Mouse (Mus musculus) heart, adult 8-10 months (tissue): ENCODE data around the gene Kiss1r. TPM values are rescaled to one million over a fixed set of nuclear protein-coding genes. Genes with fewer than 3 reads are reported as not detected.

ENCODE experiments used
- DNase-seq: peaks from one replicate; pipeline ENCODE4 v3.0.0; 2022; ENCODE audit warnings: low spot score
- total RNA-seq, 4 experiments: library from RNA; stranded (reverse); gene quantifications; 2 replicates each; pipeline ENCODE4 v1.2.4; 2022

The Kiss1r gene
- total RNA-seq, 4 experiments from 2014 or later = 0.28 to 0.62 (median 0.32) TPM

DNA sequence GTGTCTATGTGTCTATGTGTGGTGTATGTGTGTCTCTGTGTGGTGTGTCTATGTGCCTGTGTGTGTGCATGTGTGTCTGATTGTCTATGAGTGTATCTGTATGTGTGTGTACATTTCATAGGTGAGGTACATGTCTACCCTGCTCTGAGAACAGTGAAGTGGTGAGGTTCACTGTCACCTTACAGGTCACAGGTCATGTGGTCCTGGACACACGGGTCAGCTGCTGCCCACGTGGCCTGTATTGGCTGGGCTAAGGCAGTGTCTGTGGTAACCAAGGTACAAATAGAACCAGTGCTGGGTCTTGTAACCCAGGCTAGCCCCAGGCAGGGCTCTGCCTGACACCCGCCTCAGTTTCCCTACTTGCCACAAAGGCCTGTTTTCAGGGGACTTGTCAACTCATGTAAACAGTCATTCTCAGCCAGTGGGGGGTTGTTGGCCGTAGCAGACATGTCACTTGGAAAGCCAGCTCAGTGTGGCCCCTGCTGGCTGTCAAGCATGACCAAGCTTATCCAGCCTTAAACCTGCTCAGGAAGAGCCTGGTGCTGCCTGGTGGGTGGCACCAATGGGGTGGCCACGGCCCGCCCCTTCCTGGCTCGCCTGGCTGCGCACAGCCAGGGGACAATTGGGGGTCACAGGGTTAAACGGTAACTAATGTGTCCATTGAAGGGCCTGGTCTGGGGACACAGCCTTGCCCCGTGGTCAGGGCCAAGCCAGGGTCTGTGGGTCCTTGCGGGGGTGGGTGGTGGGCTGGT lies 21.2 kb downstream of the Kiss1r start:
- no peak for DNase-seq

GRCm38 (mm10) chr10:79940749-79941148 lies 24.0 kb downstream of the Kiss1r start:
- DNase-seq = no peak

- DNase-seq = no peak
Observed at GRCm38 (mm10) chr10:79942988-79943387, 26.2 kb downstream of the Kiss1r start.

DNA sequence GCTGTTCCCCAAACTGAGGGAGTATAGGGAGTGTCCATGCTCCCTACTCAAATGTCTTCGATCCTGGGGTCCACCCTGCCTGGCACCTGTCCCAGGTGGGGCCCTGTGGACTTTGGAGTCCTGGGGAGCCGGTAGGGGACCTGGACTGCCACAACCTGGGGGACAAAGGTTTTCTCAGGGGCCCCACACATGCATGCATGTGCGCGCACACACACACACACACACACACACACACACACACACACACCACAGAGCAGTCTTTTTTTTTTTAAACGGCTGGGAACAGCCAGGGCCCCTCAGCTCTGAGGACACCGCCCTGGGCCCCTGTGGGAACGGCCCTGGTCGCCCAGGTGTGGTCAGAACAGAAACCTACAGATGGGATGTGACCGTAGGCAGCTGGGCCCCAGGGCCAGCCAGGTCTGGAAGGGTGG lies 26.7 kb downstream of the Kiss1r start:
- no peak for DNase-seq

GRCm38 (mm10) chr10:79945507-79946234 lies 28.9 kb downstream of the Kiss1r start:
- no peak for DNase-seq

GRCm38 (mm10) chr10:79946752-79947322 lies 30.1 kb downstream of the Kiss1r start:
- no peak for DNase-seq

GRCm38 (mm10) chr10:79947502-79947901 lies 30.7 kb downstream of the Kiss1r start:
- no peak for DNase-seq

GRCm38 (mm10) chr10:79949873-79950272 lies 33.1 kb downstream of the Kiss1r start:
- DNase-seq = no peak

GRCm38 (mm10) chr10:79950661-79951060 lies 33.9 kb downstream of the Kiss1r start:
- DNase-seq = no peak

DNA sequence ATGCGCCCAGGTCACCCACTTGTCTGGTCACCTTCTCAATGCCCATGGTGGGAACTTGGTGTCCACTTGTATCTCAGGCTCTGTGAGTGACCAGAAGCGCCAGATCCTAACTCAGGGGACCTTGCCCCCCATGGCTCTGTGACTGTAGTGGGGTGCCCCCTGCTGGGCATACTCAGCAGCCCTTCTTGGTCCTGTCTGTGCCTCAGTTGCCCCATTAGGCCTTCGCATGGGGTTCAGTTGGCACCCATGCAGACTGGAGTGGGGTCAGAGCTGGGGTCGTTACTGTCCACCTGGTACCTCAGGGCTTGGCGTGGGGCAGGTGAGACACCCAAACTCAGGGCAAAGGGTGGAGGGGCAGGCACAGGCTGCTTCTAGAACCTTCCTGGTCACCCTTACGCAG lies 37.2 kb downstream of the Kiss1r start:
- DNase-seq = no peak

- DNase-seq = no peak
Observed at GRCm38 (mm10) chr10:79955691-79956090, 38.9 kb downstream of the Kiss1r start.

- DNase-seq = no peak
Observed at GRCm38 (mm10) chr10:79956643-79957154, 39.9 kb downstream of the Kiss1r start.

DNA sequence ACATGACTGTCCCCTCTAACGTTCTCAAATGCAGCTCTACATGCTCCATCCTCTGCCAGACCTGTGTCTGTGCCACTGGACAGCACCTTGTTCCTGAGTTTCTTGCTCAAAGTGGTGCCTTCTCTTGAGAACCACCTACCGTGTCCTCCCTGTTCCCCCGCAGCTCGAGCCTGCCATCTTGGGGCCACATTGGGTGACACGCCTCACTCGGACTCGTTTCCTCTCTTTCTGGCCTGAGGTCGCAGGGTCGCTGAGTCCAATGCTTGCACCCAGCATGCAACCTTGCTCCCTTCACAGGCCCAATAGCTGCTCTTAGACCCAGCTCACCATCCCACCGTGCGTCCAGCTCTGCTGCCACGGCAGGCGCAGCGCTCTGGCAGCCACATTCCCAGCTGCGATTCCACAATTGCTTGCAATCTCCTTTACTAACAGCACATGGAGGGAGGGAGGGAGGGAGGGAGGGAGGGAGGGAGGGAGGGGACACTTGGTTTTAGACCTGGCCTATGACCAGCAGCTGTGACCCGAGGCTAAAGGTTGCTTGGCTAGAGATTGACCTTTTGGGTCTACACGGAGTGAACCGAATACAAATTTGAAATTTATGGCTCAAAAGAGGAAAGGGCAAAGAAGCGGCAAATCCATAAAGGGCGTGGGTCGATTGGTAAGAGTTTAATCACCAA lies 41.5 kb downstream of the Kiss1r start:
- peak; percentile 75 for DNase-seq

GRCm38 (mm10) chr10:79959412-79959811 lies 42.6 kb downstream of the Kiss1r start:
- DNase-seq = peak; percentile 62

DNA sequence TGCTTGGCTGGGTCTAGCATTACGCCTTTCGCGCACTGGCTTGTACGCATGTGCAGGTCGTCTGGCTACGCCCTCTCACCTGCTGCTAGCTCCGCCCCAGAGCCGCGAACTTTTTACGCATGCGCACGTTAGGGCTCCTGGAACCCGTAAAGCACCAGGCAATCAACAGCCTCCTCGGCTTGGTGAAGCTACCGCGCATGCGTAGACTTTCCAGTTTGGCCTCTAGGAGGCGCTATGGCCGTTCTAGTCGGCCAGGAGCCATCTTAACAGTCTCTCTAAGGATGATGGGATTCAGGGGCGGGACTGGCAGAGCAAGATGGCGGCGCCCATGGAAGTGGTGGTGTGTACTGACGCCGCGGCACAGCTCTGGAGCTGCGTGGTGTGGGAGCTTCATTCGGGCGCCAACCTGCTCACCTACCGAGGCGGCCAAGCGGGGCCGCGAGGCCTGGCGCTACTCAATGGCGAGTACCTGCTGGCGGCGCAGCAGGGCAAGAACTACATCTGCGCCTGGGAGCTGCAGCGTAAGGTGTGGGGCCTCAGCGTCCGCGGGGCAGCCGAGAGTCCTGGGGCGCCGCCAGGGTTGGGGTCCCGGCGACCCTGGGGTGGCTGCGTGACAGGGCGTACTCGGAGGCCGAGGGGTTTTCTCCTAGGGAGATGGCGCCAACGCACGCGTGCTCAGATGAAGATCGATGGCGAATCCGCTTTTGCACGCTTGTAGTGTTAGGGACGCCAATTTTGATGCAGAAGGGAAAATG lies 43.3 kb downstream of the Kiss1r start, which contains the start of gene Wdr18:
Gene Wdr18, plus strand, starts transcription at position 306 of the 755 bp plus-strand sequence.
- peak; percentile 100 for DNase-seq

DNA sequence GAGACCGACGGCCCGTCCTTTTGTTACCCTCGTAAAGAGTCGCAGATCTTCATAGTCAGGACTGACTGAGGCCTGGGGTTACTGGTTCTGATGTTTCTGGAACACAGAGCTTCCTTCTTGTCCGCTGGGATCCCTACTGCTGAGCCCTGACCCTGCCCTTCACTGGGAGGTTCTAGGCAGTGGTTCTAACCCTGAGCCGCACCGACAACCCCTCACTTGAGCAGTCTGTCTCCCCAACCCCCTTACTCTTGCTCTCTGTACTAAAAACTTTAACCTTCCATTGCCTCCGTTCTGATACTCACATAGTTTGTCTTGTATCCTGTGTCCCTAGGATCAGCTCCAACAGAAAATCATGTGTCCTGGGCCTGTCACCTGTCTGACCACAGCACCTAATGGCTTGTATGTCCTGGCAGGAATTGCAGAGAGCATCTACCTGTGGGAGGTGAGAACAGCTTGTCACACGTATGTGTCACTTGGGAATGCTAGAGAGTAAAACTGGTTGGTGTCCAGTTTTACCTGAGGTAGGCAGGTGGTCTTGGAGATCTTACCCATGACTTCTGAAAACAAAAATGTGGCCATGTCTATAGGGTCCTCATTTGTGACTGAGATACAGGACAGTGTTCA lies 44.0 kb downstream of the Kiss1r start:
- DNase-seq = no peak

GRCm38 (mm10) chr10:79964727-79965126 lies 48.0 kb downstream of the Kiss1r start:
- DNase-seq = no peak

DNA sequence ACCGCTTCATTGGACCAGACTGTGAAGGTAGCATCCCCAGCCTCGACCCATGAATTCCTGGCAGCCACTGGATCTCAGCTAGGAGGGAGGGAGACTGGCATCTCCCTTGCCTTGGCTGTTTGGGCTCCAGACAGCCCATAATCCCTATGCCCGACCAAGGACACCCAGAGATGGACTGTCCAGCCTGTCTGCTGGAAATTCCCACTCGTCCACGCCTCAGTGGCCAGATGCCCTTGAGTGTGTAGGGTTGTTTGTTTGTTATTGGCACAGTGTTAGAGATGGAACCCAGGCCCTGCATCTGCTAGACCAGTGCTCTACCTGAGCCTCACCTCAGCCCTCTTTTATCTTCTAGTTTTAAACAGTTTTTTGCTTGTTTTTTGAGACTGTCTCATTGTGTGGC lies 48.6 kb downstream of the Kiss1r start:
- no peak for DNase-seq

GRCm38 (mm10) chr10:79966886-79967400 lies 50.2 kb downstream of the Kiss1r start:
- peak; percentile 68 for DNase-seq

GRCm38 (mm10) chr10:79968181-79968580 lies 51.4 kb downstream of the Kiss1r start:
- no peak for DNase-seq
